In the genomic region with DNA sequence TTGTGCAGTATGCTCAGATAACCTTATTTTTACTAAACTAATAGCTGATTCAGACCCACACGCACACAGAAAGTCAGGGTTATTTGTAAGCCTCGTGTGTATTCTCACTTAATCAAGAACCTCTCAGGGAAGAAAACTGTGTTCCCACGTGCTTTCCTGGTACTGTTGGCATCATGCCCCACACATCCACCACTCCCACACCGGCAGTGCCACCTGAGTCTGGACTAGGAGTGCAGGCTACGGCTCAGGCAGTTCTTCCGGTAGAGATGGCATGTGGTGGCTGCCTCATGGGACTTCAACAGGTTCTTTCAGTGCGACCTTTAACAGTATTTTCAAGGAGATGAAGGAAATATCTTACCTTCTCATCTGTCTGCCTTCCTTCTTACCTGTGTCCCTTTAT, we compare ENCODE assay signal across 20 mouse cellular contexts.
DNase-seq lines count a peak whose midpoint lies in the region; ATAC-seq and TF ChIP-seq lines count a peak whose summit lies in the region.
"Had no signal": no experiment of that assay in that cellular context is flagged by ENCODE, and none has a peak within 500 bp of the region (broad histone marks: within the 10 kb centered on the region; RNA-seq: fewer than 3 reads in every experiment).

No protein-coding gene starts in this region.

- no peak overlapping the region for H3K4me2 ChIP-seq in hindbrain, embryonic 13.5 days
- H3K4me2 ChIP-seq in hindbrain, embryonic 16.5 days (ENCODE audit: low read length), result no peak overlapping the region
- H3K4me2 ChIP-seq: heart, embryonic 11.5 days; limb, embryonic 15.5 days; liver, embryonic 15.5 days; midbrain, embryonic 13.5 days had no signal

- H3K27me3 ChIP-seq in hindbrain, embryonic 13.5 days, result no peaks in the 10 kb centered on the region
- no peaks in the 10 kb centered on the region for H3K27me3 ChIP-seq in hindbrain, embryonic 16.5 days (replicated peaks; ENCODE audit: control insufficient read depth, insufficient read depth, low read length)
- H3K27me3 ChIP-seq: limb, embryonic 15.5 days; liver, embryonic 15.5 days; midbrain, embryonic 13.5 days; Patski had no signal

- H3K4me1 ChIP-seq in hindbrain, embryonic 13.5 days (replicated peaks), result peaks cover 42% of the 10 kb centered on the region
- H3K4me1 ChIP-seq in hindbrain, embryonic 16.5 days (ENCODE audit: control insufficient read depth, insufficient read depth, low read depth, low read length), result peaks cover 25% of the 10 kb centered on the region
- peaks cover 31% of the 10 kb centered on the region for H3K4me1 ChIP-seq in olfactory bulb, adult 2 months (ENCODE audit: control insufficient read depth, insufficient read depth, low read length)

- TF ChIP-seq CTCF in olfactory bulb, adult 2 months (IDR thresholded peaks at IDR 0.05; ENCODE audit: insufficient read depth, low read depth, low read length), result no peak

- H3K9ac ChIP-seq in hindbrain, embryonic 13.5 days, result no peak overlapping the region
- H3K9ac ChIP-seq in hindbrain, embryonic 16.5 days (ENCODE audit: low read depth, low read length), result no peak overlapping the region
- H3K9ac ChIP-seq: limb, embryonic 15.5 days; liver, embryonic 15.5 days; midbrain, embryonic 13.5 days had no signal

- no peak for TF ChIP-seq POLR2A in olfactory bulb, adult 2 months (IDR thresholded peaks at IDR 0.05; ENCODE audit: insufficient read depth, low read depth, low read length)

- 63% methylated on average over 7 of the region's 7 CpGs for WGBS in hindbrain, embryonic 13.5 days
- 50% methylated on average over 7 of the region's 7 CpGs for WGBS in hindbrain, embryonic 16.5 days
- 39% methylated on average over 7 of the region's 7 CpGs for WGBS in olfactory bulb, adult 2 months

- no peak overlapping the region for H3K4me3 ChIP-seq in hindbrain, embryonic 13.5 days
- H3K4me3 ChIP-seq in hindbrain, embryonic 16.5 days (ENCODE audit: low read length), result no peak overlapping the region
- H3K4me3 ChIP-seq in olfactory bulb, adult 2 months (ENCODE audit: insufficient read depth, low read depth, low read length), result no peak overlapping the region
- H3K4me3 ChIP-seq: forebrain, embryonic 10.5 days; limb, embryonic 15.5 days; liver, embryonic 15.5 days; midbrain, embryonic 13.5 days had no signal

- no peaks in the 10 kb centered on the region for H3K9me3 ChIP-seq in hindbrain, embryonic 13.5 days
- H3K9me3 ChIP-seq in hindbrain, embryonic 16.5 days (ENCODE audit: control insufficient read depth, low read length), result no peaks in the 10 kb centered on the region
- H3K9me3 ChIP-seq: forebrain, embryonic 10.5 days; limb, embryonic 15.5 days; liver, embryonic 15.5 days; midbrain, embryonic 13.5 days had no signal

- H3K27ac ChIP-seq in hindbrain, embryonic 13.5 days, result peak overlapping the region; percentile 3; the same call in 1 of the 2 replicates
- H3K27ac ChIP-seq in hindbrain, embryonic 16.5 days (ENCODE audit: low read depth, low read length), result no peak overlapping the region
- peak overlapping the region; percentile 38; the same call in 1 of the 2 replicates for H3K27ac ChIP-seq in olfactory bulb, adult 2 months (ENCODE audit: insufficient read depth, low read depth, low read length)
- H3K27ac ChIP-seq: forebrain, embryonic 10.5 days; liver, embryonic 15.5 days had no signal

- no peaks in the 10 kb centered on the region for H3K36me3 ChIP-seq in hindbrain, embryonic 13.5 days
- H3K36me3 ChIP-seq in hindbrain, embryonic 16.5 days (ENCODE audit: control insufficient read depth, insufficient read depth, low read length), result no peaks in the 10 kb centered on the region
- H3K36me3 ChIP-seq: forebrain, embryonic 10.5 days; limb, embryonic 15.5 days; liver, embryonic 15.5 days; midbrain, embryonic 13.5 days had no signal

- DNase-seq in cerebellum, adult 9-11 months, result peak; percentile 47
- no peak for DNase-seq in cerebellum, adult 8-10 months
- peak; percentile 52 for DNase-seq in CD4-positive helper T cell, adult 2 months (ENCODE audit: low read depth, low spot score)
- no peak for DNase-seq in kidney, adult 9 months
- DNase-seq: adrenal gland, postnatal 36 days; kidney, adult 2 months; kidney, postnatal 14 days; left cerebral cortex, postnatal 4 days; thymus, adult 18-20 months; thymus, postnatal 36 days had no signal

- no peak for ATAC-seq in hindbrain, embryonic 13.5 days (ENCODE audit: low FRiP score)
- no peak for ATAC-seq in hindbrain, embryonic 16.5 days
- ATAC-seq: hindbrain, postnatal 0 days; Patski had no signal

Comparison
In these comparisons a context has a peak if more than half of its experiments do, and no peak if none do; other contexts are left out.
1. DNase-seq: peak in cerebellum, adult 9-11 months (single experiment) and CD4-positive helper T cell, adult 2 months (single experiment); none in cerebellum, adult 8-10 months (single experiment) and kidney, adult 9 months (single experiment).